Mouse (Mus musculus) adrenal gland, adult 2 months (tissue): ENCODE data around the gene Pdcd4. TPM values are rescaled to one million over a fixed set of nuclear protein-coding genes. Genes with fewer than 3 reads are reported as not detected.

Experiments used
- DNase-seq: peaks from one replicate; pipeline ENCODE4 v3.0.0; 2021
- long read RNA-seq: library from polyadenylated mRNA; stranded (forward); transcript quantifications from one replicate; pipeline ENCODE4 v2.0.0, GENCODE M21; 2021
- polyA plus RNA-seq: library from polyadenylated mRNA; depleted of rRNA; stranded (reverse); fragments of >200 nt; gene quantifications from 2 replicates; pipeline ENCODE4 v1.2.3, GENCODE M21; 2012; rRNA removed
- total RNA-seq, 2 experiments: library from RNA; stranded (reverse); gene quantifications; 2 replicates each; pipeline ENCODE4 v1.2.3; 2021

The Pdcd4 gene
- total RNA-seq (100 to 1,000 TPM in 1 of 2 experiments, 10 to 100 TPM in 1; 75.5 to 102 TPM), polyA plus RNA-seq (2.5 and 2.6 TPM in 2 replicates)
- long read RNA-seq, transcript Pdcd4-203 (13 exons, 1,733 nt) = minor isoform, 6 of 49 reads
- long read RNA-seq, transcript Pdcd4-201 (12 exons, 2,381 nt) = major isoform, 36 of 49 reads
- long read RNA-seq, partial matches to known transcripts = 2 of 49 reads
- long read RNA-seq, other reads (novel, unspliced or antisense) = 5 of 49 reads

- no peak for DNase-seq
These were observed at the start of gene Pdcd4 for GRCm38 (mm10) chr19:53892061-53892460. Gene Pdcd4, plus strand, starts transcription at chr19:53892231.

- no peak for DNase-seq
These were observed 48.1 kb upstream of the Pdcd4 start for GRCm38 (mm10) chr19:53843972-53844371.

- no peak for DNase-seq
These were observed 43.6 kb upstream of the Pdcd4 start for GRCm38 (mm10) chr19:53848272-53848995.

- DNase-seq = peak; percentile 92
These were observed 41.7 kb upstream of the Pdcd4 start for GRCm38 (mm10) chr19:53850166-53850922.

- DNase-seq = no peak
These were observed 40.7 kb upstream of the Pdcd4 start for GRCm38 (mm10) chr19:53851352-53851751.

- no peak for DNase-seq
These were observed 40.0 kb upstream of the Pdcd4 start for GRCm38 (mm10) chr19:53851826-53852698.

- DNase-seq = peak; percentile 71
These were observed 39.2 kb upstream of the Pdcd4 start for GRCm38 (mm10) chr19:53852699-53853451.

- DNase-seq = no peak
These were observed 37.1 kb upstream of the Pdcd4 start for GRCm38 (mm10) chr19:53854978-53855377.

GRCm38 (mm10) chr19:53855781-53856180, 36.2 kb upstream of the Pdcd4 start:
- no peak for DNase-seq

GRCm38 (mm10) chr19:53856794-53857193, 35.2 kb upstream of the Pdcd4 start:
- no peak for DNase-seq

GRCm38 (mm10) chr19:53857962-53858361, 34.1 kb upstream of the Pdcd4 start:
- DNase-seq = no peak

- no peak for DNase-seq
These were observed 32.9 kb upstream of the Pdcd4 start for GRCm38 (mm10) chr19:53859149-53859548.

- no peak for DNase-seq
These were observed 32.4 kb upstream of the Pdcd4 start for GRCm38 (mm10) chr19:53859593-53859992.

- DNase-seq = no peak
These were observed 30.7 kb upstream of the Pdcd4 start for GRCm38 (mm10) chr19:53861346-53861745.

- no peak for DNase-seq
These were observed 29.3 kb upstream of the Pdcd4 start for GRCm38 (mm10) chr19:53862573-53863246.

GRCm38 (mm10) chr19:53867238-53867637, 24.8 kb upstream of the Pdcd4 start:
- no peak for DNase-seq

- DNase-seq = no peak
These were observed 23.9 kb upstream of the Pdcd4 start for GRCm38 (mm10) chr19:53868125-53868524.

GRCm38 (mm10) chr19:53868796-53869195, 23.2 kb upstream of the Pdcd4 start:
- DNase-seq = no peak

GRCm38 (mm10) chr19:53869427-53870385, 22.3 kb upstream of the Pdcd4 start:
- no peak for DNase-seq
